Mouse (Mus musculus): ENCODE data around the gene Duoxa1.

DNA sequence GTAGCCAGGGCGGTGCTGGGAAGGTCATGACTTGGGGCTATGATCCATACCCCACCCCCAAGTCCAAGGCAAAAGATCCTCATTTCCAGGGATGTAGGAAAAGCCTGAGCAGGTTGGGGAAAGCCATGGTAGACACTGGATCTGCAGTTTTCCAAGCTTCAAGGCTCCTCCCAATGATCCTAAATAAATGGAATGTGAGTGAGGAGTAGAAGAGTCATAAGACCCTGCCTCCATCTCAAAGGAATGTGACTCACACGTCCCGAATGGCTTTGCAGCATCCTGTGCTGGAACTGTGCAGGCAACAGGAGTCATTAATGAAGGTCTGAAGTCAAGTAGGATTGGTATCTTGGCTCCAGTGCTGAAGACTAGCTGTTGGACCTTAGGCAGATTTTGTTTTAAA is 14.5 kb upstream of the Duoxa1 start:
- TF ChIP-seq CTCF (IDR thresholded peaks at IDR 0.05; ENCODE audit: low read depth) (no peak), EP300 (IDR thresholded peaks at IDR 0.05; ENCODE audit: low read depth) (no peak)
